Comparison of ENCODE assay signal across 15 mouse cellular contexts in genomic region chr19:41248271-41248670, GRCm38 (mm10). TPM values are rescaled to one million over a fixed set of nuclear protein-coding genes. Genes with fewer than 3 reads are reported as not detected.
"Had no signal": no experiment of that assay in that cellular context is flagged by ENCODE, and none has a peak within 500 bp of the region (broad histone marks: within the 10 kb centered on the region; RNA-seq: fewer than 3 reads in every experiment).

No protein-coding gene starts in this region.

- H3K9ac ChIP-seq: kidney, embryonic 15.5 days; limb, embryonic 13.5 days; liver, embryonic 15.5 days; lung, embryonic 14.5 days; midbrain, embryonic 12.5 days; neural tube, embryonic 13.5 days had no signal

- H3K27ac ChIP-seq: kidney, embryonic 15.5 days; limb, embryonic 13.5 days; liver, embryonic 15.5 days; midbrain, embryonic 12.5 days; neural tube, embryonic 13.5 days had no signal

- H3K4me3 ChIP-seq: kidney, embryonic 15.5 days; limb, embryonic 13.5 days; liver, embryonic 15.5 days; midbrain, embryonic 12.5 days; neural tube, embryonic 13.5 days had no signal

- H3K27me3 ChIP-seq: kidney, embryonic 15.5 days; limb, embryonic 13.5 days; liver, embryonic 15.5 days; midbrain, embryonic 12.5 days; neural tube, embryonic 13.5 days had no signal

- H3K4me2 ChIP-seq: kidney, embryonic 15.5 days; limb, embryonic 13.5 days; liver, embryonic 11.5 days; liver, embryonic 15.5 days; lung, embryonic 14.5 days; midbrain, embryonic 12.5 days; neural tube, embryonic 13.5 days had no signal

- ATAC-seq: midbrain, embryonic 16.5 days had no signal

- H3K9me3 ChIP-seq: kidney, embryonic 15.5 days; limb, embryonic 13.5 days; liver, embryonic 15.5 days; midbrain, embryonic 12.5 days; neural tube, embryonic 13.5 days had no signal

- H3K4me1 ChIP-seq: liver, embryonic 15.5 days; midbrain, embryonic 12.5 days had no signal

- DNase-seq: left cerebral cortex, postnatal 4 days; retina, postnatal 1 day; right cerebral cortex, postnatal 4 days; spleen, adult 18-20 months; thymus, adult 18-20 months; thymus, postnatal 36 days had no signal

RNA-seq across cellular contexts. Expression of gene Tll2, which starts 41.6 kb away (rescaled TPM):
- total RNA-seq: megakaryocyte-erythroid progenitor cell, adult 5-6 weeks had no signal
- polyA plus RNA-seq: liver, embryonic 11.5 days; liver, embryonic 15.5 days had no signal
